Mouse (Mus musculus): ENCODE results near the gene Myo3a.
A peak's percentile ranks its signal among the peaks of the same experiment; 100 is the strongest.
"Not testable (repeated sequence)": the region's sequence is repeated elsewhere in the genome, so short reads cannot be mapped to it uniquely, and the experiment has no call there.

Myo3a gene

DNA sequence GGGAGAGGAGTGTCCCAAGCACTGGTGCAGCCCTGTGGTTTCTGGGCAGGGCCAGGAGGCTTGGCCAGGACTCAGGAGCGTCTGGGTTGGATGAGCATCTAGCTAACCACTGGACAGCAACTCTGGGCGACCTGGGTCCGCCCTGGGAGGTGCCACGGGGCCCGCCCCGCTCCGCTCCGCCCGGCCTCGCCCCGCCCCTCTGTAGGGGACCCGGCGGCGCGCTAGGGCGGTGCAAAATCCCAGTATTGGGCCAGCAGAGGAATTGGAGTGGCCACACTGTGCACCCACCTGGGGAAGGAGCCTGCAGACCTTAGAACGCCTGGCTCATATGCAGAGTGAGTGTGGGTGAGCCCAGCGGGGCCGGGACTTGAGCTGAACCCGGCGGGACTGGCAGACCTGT, at the start of gene Myo3a:
Gene Myo3a (plus strand): TSS at position 196 of the 400 bp plus-strand sequence.
- peak; percentile 3 for DNase-seq (ENCODE audit: low spot score)

DNA sequence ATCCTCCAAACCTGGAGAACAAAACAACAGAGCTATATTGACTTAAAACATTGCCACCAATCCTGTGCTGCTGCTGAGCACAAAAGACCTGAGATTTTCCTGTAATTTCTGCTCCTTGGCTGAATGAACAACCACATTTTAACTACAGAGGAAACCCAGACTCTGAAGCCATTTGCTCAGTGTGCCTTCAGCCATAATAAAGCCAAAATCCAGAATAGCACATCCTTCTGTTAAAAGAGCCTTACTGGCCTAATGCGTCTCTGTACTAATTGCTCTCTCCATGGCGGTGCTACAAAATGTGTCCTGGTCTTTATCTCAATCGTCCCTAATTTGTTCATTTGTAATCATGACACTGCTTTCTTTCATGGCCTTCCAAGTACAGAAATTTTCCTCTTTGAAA, 23.2 kb downstream of the Myo3a start:
- no peak for DNase-seq (ENCODE audit: low spot score)

DNA sequence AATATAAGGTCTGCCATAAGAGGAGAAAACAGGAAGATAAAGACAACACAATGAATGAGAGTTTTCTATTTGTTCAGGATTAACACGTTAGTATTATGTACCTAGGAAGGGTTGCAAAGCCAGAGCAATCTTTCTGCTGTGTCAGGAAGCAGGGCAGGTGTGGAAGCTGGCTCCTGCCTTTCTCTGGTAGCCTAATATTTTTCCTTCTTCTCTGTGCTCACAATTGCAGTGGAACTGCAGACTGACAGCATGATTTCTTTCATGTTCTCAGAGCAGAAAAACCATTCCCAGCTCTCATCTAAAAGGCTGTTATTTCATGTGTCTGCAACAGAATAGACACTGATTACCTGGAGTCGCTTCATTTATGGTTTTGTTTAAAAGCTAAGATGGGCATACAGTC, 23.7 kb downstream of the Myo3a start:
- DNase-seq (ENCODE audit: low spot score): no peak

DNA sequence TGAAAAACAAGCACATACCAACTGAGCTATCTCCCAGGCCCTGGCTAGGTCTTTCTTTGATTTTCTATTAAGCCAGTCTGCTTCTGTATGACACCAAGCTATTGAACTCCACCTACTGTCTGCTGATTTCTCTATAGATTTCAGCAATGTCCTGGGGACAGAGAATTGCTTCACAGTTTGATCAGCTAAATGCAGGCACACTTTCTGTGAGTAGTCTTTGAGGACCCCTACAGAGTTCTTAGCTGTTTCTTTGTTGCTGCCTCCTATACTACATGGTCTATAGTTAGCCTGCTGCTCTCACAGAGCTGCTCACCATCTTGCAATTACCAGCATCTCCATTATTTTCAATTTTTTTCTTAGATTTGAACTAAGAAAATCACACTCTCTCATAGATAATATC, 28.3 kb downstream of the Myo3a start:
- DNase-seq (ENCODE audit: low spot score): no peak

DNA sequence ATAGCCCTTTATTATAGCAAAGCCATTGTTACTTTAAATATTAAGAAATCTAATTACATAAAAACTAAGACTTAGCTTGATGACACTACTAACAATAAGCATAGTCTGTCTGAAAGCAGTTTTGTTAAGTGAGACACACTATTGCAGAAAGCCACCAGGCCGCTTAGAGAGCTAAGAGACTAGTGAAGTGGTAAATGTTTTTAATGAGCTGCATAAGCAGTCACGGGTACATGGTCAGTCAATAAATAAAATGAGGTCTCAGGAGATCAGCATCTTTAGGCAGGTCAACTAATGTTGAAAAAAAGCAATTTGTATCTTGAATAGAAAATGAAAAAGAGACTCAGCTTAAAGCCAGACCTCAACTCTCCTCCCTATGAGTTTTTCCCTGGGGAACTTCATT, 44.3 kb downstream of the Myo3a start:
- no peak for DNase-seq (ENCODE audit: low spot score)

DNA sequence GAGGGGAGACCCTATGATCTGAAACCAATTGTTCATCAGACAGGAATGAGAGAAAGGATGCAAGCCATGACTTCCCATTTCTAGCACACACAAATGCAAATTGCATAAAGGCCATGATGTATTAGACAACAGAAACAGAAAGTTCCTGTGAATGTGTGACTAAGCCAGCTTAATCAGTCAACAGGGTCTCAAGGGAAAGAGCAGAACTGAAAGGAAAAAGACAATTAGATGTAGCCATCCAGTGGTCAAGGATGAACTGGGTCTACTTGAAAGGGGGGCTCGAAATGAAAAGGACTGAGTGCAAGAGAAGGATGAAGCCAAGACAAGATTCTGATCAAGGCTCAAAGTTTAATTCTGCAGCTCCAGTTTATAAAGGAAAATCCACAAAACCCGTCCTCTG, 58.1 kb downstream of the Myo3a start:
- DNase-seq (ENCODE audit: low spot score): no peak

DNA sequence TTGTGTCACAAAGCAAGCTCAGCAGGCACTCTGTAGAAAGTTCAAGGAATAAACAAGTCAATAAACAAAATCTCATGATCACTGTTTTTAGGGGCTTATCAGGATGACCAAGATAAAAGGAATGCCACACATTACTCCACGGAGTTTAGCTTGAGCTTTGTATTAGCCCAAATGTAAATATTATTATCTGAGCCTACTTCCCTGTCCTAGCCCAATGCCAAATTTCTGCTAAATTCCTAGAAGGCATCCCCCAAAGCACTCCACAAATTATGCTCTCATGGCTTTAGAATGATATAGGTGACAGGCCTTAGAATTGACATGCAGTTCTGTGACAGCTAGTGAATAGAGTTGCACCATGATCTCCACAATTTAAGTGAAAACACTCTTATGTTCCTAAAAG, 58.5 kb downstream of the Myo3a start:
- DNase-seq (ENCODE audit: low spot score): no peak

DNA sequence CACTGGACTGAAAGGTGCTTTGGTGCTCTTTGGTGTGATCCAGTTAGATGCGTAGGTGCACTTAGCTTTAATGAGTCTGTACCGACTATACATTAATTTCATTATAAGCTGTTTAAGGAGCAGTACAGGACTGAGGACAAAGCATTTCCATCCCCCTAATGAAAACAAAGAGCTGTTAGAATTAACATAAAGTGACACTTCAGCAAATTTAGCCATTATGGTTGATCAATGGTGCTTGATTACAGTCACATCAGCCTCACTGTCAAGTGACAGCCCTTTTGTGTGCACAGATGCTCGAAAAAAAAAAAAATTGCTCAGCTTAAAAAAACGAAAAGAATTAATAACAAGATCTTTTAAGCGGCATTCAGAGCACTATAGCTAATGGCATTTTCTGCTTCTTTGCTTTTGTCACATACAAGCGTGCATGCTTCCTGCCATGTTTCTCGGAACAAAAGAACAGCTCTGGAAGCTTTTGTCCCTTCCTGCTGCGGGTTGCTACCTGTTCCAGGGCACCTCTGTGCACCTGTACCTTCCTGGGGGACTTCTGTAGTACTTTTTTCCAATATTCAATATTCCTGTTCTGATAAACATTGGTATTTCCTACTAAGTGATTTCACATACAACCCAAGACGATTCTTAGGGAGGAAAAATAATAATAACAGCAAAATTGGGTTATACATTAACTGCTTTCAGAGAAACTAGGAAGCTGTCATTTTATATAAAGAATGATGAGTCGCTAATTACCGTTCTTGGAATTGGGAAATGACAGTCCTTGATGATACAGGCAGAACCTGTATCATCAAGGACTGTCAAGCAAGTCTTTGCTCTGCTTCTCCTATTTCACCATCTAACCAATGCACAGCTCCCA, 66.5 kb downstream of the Myo3a start:
- DNase-seq (ENCODE audit: low spot score): no peak

DNA sequence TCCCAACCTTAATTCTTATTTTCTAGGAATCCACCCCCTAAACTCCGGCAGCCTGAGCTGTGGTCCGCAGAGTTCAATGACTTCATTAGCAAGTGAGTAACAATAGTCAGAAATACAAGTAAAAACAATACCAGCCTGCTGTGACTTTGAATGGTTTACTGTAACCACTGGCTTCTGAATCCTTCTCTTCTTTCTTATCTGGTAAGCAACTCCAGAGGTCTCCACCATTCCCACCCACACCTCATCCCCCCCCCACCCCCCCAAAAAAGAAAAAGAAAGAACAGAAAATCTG, 67.1 kb downstream of the Myo3a start:
- no peak for DNase-seq (ENCODE audit: low spot score)

DNA sequence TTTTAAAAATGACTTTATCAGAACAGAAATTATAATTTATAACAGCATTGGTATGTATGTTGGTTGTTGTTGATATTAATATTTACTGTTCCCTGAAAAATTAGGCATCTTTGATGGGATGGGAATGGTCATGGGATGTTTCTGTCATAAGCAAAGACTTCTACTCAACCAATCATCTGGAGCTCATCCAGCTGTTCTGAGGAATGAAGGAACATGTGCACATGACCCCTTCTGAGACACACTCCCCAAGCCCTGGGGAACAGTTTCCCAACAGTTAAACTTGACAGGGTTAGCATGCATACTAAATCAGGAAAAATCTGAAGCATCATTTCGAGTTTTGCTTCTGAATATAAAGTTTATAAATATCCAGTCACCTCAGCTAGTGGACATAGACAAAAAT, 70.6 kb downstream of the Myo3a start:
- DNase-seq (ENCODE audit: low spot score): no peak

DNA sequence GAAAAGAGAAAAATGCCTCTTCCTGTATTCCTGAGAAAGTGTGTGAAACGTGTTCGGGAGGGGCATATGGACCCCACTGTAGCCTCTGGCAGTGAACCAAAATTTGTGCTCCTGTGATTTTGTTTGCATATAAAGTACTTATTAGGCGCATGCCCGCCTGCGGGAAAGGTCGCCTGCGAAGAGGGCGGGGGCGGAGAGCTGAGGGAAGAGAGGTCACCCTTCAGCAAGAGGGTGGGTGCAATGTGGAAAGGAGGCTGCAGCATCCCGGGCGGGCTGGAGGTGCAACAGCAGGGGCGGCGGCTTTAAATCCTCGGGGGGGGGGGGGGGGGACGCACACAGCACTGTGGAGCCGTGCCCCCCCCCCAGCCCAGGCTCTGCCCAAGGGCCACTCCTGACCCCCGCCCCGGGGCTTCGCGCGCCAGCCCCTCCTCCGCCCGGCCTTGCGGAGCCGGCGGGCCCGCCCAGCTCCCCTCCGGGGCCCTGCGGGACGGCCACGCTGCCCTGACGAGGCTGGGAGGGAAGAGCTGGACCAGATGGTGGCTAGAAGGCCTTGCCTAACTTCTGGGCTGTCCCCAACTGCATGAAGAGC, 111.1 kb downstream of the Myo3a start:
- no peak for DNase-seq (ENCODE audit: low spot score)

DNA sequence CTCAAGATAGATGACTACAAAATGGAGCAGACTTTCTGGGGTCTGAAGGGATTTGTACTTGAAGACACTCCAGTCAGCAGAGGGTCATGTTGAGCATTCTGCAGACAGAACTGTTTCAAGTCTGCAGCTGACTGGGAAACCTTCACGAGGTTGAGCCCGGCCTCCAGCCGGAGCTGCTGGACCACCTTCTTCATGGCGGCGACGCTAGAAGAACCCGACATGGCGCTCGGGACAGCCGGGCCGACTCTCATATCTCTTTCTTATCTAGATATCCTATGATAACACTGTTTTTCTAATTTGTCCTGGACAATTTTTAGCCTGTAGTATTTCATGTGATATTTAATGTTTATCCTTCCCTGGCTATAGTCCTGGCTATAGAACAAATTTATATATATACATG, 183.2 kb downstream of the Myo3a start:
- DNase-seq (ENCODE audit: low spot score): not testable (repeated sequence)

DNA sequence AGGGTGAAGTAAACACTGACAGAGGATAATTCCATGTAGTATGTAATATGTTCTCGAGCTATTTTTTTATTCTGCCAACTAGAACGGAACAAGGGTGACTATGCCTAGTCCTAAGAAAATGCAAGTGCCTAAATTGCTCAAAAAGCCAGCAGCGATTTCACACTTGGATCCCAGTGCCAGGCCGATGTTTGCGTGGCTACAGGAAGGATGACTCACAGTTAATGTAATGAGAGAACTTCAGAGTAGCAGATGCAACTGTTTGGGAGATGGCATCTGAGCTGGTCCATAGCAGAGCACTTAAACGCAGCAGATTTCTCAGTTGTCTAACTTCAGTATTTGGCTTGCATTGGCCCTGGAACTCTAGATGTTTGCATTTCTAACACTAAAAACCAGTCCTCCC, 321.1 kb downstream of the Myo3a start:
- no peak for DNase-seq (ENCODE audit: low spot score)

DNA sequence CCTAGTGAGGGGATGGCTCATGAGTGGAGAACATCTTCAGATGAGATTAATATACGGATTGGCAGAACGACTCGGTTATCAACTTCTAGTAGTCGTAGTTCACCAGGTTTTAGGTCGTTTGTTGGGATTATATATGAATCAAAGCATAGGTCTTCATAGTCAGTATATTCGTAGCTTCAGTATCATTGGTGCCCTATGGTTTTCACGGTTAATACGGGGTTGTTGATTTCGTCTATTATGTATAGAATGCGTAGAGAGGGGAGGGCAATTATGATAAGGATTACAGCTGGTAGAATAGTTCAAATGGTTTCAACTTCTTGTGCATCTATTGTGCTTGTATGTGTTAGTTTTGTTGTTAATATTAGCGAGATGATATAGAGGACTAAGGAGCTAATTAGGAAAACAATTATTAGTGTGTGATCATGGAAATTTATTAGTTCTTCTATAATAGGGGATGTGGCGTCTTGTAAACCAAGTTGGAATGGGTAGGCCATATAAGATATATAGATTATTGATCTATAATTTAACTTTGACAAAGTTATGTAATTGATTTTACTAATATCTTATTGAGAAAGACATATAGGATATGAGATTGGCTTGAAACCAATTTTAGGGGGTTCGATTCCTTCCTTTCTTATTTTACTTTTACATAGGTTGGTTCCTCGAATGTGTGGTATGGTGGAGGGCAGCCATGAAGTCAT, 360.3 kb downstream of the Myo3a start:
- not testable (repeated sequence) for DNase-seq (ENCODE audit: low spot score)

DNA sequence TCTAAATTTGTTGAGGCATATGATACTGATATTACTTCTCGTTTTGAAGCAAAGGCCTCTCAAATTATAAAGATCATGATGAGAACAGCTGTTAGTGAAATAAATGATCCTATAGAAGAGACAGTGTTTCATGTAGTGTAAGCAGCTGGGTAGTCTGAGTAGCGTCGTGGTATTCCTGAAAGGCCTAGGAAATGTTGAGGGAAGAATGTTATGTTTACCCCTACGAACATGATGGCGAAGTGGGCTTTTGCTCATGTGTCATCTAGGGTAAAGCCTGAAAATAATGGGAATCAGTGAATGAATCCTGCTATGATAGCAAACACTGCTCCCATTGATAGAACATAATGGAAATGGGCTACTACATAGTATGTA, 360.9 kb downstream of the Myo3a start:
- not testable (repeated sequence) for DNase-seq (ENCODE audit: low spot score)

DNA sequence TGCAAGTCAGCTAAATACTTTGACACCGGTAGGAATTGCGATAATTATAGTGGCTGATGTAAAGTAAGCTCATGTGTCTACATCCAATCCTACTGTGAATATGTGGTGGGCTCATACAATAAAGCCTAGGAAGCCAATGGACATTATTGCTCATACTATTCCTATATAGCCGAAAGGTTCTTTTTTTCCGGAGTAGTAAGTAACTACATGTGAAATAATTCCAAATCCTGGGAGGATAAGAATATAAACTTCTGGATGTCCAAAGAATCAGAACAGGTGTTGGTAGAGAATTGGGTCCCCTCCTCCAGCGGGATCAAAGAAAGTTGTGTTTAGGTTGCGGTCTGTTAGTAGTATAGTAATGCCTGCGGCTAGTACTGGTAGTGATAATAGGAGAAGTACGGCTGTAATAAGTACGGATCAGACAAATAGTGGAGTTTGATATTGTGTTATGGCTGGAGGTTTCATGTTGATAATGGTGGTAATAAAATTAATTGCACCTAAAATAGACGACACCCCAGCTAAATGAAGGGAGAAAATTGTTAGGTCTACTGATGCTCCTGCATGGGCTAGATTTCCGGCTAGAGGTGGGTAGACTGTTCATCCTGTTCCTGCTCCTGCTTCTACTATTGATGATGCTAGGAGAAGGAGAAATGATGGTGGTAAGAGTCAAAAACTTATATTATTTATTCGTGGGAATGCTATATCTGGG, 361.5 kb downstream of the Myo3a start:
- not testable (repeated sequence) for DNase-seq (ENCODE audit: low spot score)

DNA sequence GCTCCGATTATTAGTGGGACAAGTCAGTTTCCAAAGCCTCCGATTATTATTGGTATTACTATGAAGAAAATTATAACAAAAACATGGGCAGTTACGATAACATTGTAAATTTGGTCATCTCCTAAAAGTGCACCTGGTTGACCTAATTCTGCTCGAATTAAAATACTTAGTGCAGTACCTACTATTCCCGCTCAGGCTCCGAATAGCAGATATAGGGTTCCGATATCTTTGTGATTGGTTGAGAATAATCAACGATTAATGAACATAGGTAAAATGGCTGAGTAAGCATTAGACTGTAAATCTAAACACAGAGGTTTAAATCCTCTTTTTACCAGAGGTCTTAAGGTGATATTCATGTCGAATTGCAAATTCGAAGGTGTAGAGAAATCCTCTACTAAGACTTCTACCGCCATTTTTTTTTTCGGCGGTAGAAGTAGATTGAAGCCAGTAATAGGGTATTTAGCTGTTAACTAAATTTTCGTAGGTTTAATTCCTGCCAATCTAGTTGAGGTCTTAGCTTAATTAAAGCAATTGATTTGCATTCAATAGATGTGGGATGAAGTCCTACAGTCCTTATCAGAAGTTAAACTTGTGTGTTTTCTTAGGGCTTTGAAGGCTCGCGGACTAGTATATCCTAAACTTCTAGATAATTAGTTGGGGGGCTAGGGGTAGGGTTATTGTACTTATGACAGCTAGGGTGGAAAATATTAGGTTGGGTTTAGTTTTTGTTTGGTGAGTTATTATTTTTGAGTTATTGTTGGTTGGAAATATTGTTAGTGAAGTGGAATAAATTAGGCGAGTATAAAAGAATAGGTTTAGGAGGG, 362.3 kb downstream of the Myo3a start:
- DNase-seq (ENCODE audit: low spot score): not testable (repeated sequence)

DNA sequence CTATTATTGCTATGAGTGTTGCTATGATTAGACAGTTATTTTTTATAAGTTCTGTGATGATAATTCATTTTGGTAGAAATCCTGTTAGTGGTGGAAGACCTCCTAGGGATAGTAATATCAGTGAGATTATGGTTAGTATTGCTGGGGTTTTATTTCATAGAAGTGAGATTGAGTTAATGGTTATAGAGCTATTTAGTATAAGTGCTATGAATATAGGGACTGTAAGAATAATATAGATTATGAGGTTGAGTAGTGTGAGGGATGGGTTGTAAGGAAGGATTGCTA, 362.8 kb downstream of the Myo3a start:
- DNase-seq (ENCODE audit: low spot score): no peak

DNA sequence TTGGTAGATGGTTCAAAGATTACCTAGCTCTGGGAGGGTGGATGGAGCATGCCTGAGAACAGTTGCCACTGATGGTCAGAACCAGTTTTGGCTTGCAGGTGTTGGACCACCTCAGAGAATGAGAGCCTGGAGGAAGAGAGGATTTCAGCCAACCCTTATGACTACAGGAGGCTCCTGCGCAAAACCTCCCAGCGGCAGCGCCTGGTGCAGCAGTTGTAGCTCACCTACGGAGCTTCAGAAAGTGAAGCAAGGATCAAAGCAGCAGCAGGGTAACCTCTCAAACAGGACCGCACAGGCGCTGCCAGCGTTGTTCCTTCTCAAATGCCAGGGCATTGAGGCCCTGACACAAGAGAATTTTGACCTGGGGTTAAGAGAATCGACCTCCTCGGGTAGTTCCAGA, 390.6 kb downstream of the Myo3a start:
- no peak for DNase-seq (ENCODE audit: low spot score)

DNA sequence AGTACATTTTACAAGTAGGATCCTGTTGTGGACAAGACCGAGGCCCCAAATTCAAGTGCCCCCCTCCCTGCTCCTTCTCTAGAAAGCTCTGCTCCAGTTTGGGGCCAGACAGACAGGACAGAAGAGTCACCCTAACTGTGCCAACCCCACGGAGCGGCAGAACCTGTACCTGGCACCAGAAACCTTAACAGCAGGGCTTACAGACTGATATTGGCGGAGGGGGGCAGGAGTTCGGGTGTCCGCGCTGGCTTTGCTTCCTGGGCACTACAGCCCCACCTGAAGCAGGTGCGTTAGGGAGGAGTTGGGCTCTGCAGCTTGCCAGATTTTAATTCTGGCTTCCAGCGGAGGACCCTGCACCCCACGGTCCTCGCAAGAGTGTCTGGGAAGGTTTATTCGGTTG, 392.1 kb downstream of the Myo3a start:
- no peak for DNase-seq (ENCODE audit: low spot score)

DNA sequence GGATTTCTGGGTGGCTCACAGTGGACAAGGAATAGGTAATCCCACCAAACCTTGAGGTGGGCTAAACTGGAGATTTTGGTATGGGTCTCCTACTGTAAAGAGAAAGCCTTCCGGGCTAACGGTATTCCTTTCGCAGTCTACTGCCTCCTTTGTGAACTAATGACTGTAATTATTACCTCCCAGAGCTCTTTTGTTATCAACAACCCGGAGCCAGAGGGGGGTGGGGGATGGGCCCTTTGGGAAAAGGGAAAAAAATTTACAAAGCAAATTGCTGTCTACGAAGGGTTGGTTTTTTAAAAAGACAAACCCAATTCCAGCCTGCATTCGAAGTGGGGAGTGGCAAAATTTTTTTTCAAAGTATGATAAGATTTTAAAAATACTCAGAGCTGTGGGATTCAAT, 392.7 kb downstream of the Myo3a start:
- DNase-seq (ENCODE audit: low spot score): no peak

DNA sequence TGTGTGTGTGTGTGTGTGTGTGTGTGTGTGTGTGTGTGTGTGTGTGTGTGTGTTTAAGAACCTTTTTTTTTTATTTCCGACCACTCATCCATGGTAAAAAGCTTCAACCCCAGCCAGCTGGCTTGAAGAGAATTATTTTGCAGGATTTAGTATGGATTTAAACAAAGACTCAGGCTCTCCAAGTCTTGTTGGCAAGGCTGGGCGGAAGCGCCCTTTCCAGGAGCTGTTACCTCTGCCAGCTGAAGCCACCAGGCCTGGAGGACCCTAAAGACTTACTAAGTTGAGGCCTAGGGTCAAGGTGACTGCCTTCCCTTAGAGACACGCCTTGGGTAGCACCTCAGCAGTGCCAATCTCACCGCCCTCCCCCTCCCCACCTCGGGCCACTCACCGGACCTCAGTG, 393.2 kb downstream of the Myo3a start:
- no peak for DNase-seq (ENCODE audit: low spot score)
